Mouse (Mus musculus) right cerebral cortex, adult 2 months (tissue): ENCODE data around the gene Cx3cr1.
A peak's percentile ranks its signal among the peaks of the same experiment; 100 is the strongest.
"Not testable (repeated sequence)": the region's sequence is repeated elsewhere in the genome, so short reads cannot be mapped to it uniquely, and the experiment has no call there.

ENCODE experiments used
- DNase-seq, 2 experiments: peaks; one replicate each; pipeline ENCODE4 v3.0.0; 2021 to 2022; ENCODE audit warnings: low spot score in 2 of 2

Gene Cx3cr1

DNA sequence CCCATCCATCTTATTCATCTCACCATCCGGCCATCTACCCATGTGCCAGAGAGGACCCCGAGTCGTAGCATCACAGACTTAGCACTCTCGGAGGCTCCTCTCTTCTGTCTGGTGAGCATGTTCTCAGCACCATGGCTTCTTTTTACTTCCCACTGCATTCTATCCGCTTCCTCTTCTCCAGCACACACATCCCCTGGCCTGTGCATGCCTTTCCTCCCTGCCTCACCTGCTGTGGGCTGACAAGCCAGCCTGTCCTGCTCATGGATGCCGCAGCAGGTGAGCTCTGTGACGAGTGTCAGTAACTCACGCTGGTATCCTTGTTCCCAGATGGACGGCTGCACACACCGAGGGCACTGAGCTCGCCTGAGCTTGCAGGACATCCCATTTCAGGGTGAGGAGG, at the start of gene Cx3cr1:
Gene Cx3cr1, minus strand, starts transcription at position 101 of the 400 bp plus-strand sequence.
- DNase-seq = no peak

- DNase-seq = no peak
These were observed 48.5 kb upstream of the Cx3cr1 start for GRCm38 (mm10) chr9:120118212-120118611.

DNA sequence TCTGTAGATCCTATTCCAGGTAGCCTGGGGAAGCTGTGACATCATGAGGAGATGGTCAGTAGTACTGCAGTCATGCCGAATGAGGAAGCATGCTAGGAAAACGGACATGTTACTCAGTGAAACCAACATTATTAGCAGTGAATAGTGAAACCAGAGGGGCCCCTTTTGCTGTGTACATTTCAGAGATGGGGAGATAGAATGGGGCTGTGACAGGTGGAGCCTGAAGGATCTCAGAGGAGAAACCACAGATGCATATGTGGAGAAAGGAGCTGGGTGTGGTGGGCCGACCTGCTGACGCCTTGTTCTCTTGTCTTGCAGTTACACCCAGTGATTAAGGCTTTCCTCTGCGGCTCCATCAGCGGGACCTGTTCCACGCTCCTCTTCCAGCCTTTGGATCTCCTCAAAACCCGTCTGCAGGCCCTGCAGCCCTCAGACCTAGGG, 46.5 kb upstream of the Cx3cr1 start:
- DNase-seq = no peak

DNA sequence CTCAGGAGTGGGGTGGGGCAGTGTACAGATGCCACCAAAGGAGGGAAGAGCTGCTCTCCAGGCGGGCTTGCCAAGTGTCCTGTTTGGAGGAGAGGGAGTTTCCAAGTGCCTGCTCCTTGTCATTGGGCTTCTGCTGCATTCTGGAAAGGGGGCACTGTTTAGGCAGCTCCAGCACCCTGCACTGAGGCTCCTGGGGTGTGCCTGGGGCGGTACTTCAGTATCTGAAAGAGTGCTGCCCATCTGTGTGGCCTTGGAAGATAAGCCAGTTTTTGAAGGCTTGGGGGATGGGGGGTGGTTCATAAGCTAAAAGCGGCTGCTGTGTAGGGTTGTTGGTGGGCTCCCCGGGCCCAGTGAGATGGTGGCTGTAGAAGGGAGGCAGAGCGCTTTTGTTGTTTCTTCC, 45.9 kb upstream of the Cx3cr1 start:
- DNase-seq = no peak

DNA sequence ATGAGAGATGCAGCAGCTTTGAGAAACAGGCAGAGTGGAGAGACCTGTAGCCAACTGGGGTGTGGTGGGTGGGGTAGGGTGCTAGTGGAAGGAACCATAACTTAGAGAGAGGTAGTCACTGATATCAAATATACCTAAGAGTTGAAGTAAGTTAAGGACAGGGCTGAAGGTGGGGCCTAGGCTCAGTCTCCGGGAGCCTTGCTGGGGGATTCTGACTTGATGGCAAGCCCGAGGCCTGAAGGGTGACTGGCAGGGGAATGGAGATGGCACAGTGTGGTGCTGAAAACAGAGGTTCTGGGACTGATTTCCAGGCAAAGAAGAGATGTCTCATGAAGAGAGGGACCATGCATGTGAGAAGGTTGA, 45.1 kb upstream of the Cx3cr1 start:
- DNase-seq = no peak

DNA sequence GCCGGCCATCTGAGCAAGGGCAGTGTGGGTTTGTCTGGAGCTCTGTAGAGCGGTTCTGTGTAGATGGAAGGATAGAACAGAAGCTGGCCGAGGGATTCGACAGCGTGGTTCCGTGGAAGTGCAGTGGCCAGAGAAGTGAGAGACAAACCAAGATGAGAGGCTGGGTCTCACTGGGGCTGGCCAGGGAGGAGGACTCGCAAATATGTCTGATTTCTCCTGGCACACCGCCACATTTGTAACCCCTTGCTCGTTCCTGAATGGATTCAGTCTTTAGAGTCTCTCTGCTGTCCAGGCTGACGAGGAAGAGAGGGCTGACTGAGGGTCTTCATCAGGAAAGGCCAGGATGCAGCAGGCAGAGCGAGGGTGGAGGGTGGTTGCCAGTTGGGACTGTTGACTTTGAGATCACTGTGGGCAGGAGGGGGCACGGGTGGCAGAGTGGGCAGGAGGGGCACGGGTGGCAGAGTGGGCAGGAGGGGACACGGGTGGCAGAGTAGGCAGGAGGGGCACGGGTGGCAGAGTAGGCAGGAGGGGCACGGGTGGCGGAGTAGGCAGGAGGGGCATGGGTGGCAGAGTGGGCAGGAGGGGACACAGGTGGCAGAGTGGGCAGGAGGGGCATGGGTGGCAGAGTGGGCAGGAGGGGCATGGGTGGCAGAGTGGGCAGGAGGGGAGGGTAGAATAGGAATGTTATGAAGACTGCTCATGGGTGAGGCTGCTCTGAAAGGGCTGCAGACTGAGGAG, 44.5 kb upstream of the Cx3cr1 start:
- no peak for DNase-seq

- no peak for DNase-seq
These were observed 43.8 kb upstream of the Cx3cr1 start for GRCm38 (mm10) chr9:120113456-120113855.

GRCm38 (mm10) chr9:120112472-120112871, 42.8 kb upstream of the Cx3cr1 start:
- DNase-seq = no peak

GRCm38 (mm10) chr9:120111156-120111945, 41.7 kb upstream of the Cx3cr1 start:
- DNase-seq = no peak

- peak; percentile 95 to 96 for DNase-seq
These were observed 40.7 kb upstream of the Cx3cr1 start, which contains the start of gene Slc25a38 for GRCm38 (mm10) chr9:120110211-120111018. TSS of gene Slc25a38 (plus strand) at chr9:120110374.

DNA sequence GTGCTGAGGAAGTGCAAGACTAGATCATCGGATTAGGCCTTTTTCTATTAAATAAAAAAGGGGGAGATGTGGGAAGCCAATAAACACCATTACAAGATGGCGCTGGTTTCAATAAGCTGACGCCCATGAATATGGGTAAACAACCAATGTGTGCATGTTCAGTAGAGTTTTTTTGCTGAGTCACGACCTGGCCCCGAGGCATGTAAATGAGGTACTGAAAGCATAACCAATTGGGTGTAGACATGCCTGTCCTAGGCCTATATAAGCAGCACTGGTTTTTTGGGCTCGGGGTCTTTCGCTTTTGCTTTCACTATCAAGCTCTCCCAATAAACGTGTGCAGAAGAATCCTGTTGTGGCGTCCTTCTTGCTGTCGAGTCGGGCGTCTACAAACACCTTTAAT, 39.3 kb upstream of the Cx3cr1 start:
- DNase-seq = not testable (repeated sequence)

- DNase-seq = no peak
These were observed 31.5 kb upstream of the Cx3cr1 start for GRCm38 (mm10) chr9:120101165-120101564.

GRCm38 (mm10) chr9:120099304-120099703, 29.6 kb upstream of the Cx3cr1 start:
- no peak for DNase-seq

DNA sequence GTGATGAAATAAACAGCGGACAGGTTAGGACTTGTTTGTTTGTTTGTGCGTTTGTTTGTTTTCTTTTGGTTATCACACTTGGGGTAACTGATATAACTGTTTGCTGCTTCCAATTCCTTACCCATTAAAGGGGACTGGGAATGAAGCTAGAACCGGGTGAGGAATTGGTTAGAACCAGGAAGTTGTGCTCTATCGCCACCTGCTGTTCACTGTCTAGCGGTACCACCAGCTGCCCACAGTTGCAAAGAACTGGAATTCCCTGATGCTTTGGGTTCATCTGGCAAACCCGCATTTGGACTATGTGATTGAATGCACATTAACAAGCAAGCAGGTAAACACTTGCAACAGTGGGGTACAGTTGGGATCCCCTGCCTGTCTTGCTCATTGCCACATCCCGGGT, 29.0 kb upstream of the Cx3cr1 start:
- DNase-seq = peak; percentile 81 to 85

DNA sequence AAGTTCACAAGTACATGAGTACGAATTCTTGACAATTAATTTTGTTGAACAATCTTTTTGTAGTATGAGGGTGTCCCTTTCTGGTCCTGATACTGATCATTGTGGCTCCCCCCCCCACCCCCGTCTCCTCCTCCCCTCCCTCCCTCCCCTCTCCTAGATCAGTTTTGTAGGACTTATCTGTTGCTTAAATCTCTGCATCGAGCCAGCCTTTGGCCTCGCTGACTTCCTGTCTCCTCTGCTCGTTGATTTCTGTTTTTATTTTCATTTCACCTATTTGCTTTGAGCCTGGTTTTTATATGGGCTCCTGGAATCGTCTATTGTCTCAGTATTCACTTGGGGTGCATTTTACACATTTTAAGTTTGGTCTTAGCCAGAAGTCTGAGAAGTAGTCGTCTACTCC, 26.2 kb upstream of the Cx3cr1 start:
- no peak for DNase-seq

DNA sequence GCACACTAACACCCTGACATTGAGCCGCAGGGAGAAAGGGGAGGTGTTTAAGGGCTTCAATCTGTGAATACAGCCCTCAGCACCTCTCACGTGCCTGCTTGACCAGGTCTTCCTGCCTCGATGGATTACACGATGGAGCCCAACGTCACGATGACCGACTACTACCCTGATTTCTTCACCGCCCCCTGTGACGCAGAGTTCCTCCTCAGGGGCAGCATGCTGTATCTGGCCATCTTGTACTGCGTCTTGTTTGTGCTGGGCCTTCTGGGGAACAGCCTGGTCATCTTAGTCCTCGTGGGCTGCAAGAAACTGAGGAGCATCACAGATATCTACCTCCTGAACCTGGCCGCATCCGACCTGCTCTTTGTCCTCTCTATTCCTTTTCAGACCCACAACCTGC, 24.0 kb upstream of the Cx3cr1 start:
- no peak for DNase-seq

DNA sequence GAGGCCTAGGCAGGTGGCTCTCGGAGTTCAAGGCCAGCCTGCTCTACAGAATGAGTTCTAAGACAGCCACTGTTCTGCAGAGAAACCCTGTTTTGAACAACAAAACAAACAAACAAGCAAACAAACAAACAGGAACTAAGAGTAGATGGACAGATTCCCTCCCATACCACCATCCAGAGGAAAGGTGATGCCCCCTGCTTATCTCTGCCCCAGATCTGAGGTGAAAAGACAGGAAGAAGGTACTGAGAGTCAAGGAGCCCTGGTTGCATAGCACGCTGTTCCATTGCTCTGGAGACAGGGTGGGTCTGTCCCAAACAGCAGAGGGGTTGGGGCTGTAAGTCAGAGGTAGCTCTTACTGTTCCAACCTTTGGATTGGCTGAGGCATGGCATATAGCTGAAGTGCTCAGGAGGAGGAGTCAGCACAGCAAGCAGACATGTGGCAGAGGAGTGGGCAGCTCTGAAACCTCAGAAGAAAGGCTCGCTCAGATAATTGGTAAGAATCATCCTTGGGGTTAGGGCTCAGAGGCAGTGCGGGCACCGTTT, 22.1 kb upstream of the Cx3cr1 start, which contains the start of gene Ccr8:
Gene Ccr8, plus strand, starts transcription at position 419 of the 543 bp plus-strand sequence.
- DNase-seq = no peak

DNA sequence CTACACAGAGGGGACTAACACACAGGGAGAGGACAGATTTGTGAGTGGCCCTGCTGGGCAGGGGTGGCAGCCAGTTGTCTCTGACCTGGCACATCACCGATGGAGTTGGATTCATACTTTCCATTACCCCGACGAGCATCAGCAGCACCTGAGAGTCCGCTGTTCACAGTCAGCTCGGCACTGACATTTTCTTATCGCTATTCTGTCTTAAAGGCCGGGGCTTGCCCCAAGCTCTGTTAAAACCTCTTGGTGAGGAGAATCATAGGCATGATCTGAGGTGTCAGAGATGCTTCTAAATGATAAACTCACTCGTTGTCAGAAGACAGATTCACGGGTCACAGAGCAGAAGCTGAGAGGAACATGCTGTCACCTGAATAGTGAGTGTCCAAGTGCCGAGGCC, 21.4 kb upstream of the Cx3cr1 start:
- DNase-seq = no peak

DNA sequence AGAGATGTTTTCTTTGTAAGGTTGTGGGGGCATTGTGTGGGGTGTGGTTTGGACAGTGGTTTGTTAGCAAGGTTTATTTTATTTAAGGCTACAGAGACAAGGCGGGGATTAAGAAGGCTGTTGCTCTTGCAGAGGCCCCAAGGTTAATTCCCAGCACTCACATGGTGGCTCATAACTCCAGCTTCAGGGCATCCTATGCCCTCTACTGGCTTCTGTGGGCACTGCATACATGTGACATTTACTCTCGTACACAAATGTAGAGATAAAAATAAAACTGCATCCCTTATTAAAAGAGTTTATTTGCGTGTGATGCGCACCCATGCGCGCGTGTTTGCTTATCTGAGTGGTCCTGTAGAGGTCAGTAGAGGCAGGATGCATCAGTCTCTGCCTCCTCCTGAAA, 19.4 kb upstream of the Cx3cr1 start:
- DNase-seq = no peak

DNA sequence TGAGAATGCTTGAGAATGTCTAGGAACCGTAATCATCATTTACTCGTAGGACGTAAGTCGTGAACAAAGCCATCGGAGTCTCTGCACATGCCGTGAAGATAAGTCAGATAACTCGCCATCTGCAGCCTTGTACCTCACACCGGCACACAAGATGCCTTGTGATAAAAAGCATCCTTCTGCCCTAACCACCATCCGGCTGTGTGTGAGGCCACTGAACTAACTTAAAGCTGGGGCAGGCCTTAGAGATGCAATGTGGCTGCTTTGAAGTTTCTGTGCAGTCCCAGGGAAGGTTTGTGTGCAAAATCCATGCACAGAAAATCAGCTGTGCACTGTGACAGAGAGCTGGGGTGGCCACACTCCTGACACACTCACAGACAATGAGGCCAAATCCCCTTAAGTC, 14.7 kb upstream of the Cx3cr1 start:
- no peak for DNase-seq

DNA sequence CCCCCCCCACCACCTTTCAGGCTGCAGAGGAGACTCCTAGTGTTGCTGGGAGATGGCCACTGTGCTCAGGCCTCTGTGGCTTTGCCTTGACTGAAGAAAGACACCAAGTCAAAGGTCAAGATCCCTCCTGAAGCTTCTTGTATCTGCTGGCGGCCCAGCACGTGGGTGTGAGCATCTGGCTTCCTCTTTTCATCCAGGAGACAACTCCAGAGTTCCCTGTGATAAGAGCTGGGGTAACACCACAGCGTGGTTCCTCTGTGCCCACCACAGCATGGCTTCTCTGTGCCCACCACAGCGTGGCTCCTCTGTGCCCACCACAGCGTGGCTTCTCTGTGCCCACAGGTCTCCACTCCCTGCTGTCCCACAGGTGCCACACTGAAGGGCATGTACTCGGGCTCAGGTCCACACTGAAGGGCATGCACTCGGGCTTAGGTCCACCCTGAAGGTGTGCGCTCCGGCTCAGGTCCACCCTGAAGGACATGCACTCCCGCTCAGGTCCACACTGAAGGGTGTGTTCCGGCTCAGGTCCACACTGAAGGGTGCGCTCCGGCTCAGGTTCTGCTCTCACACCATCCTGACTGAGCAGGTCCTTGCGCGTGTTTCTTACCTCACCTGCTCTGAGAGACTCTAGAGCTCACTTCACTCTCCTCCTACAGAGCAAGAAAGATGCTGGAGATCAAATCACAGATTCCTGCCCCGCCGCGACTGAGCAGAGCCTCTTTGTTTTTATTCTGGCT, 13.6 kb upstream of the Cx3cr1 start:
- DNase-seq = no peak
